Mouse (Mus musculus) myocyte (in vitro differentiated cells): ENCODE measurements at regions not wholly inside any gene's neighbourhood (a gene's known extent, or its start where the extent isn't known, plus 50 kb on each side); places are given as distances from the start of the nearest gene placed in this dataset.

ENCODE experiments used
- E2F4 ChIP-seq: IDR thresholded peaks from one replicate; pipeline ENCODE4 v1.6.1; 2011; ENCODE audit warnings: mild to moderate bottlenecking, control low read depth, moderate library complexity; ENCODE audit not compliant: insufficient read depth
- MAX ChIP-seq: IDR thresholded peaks from one replicate; pipeline ENCODE4 v1.6.1; 2011; ENCODE audit warnings: low read depth, mild to moderate bottlenecking, control low read depth
- MYOD1 ChIP-seq, 3 experiments: IDR thresholded peaks; one replicate each; pipeline ENCODE4 v1.6.1; 2011; ENCODE audit warnings: control low read depth in 2 of 3, low read depth in 2 of 3, mild to moderate bottlenecking in 2 of 3, moderate library complexity in 1 of 3; ENCODE audit not compliant: insufficient read length in 2 of 3, control insufficient read depth in 1 of 3
- MYOG ChIP-seq, 3 experiments: IDR thresholded peaks; one replicate each; pipeline ENCODE4 v1.6.1; 2011; ENCODE audit warnings: control low read depth in 2 of 3, low read depth in 2 of 3, mild to moderate bottlenecking in 2 of 3; ENCODE audit not compliant: insufficient read length in 2 of 3, control insufficient read depth in 1 of 3, insufficient read depth in 1 of 3
- POLR2A ChIP-seq: IDR thresholded peaks from one replicate; pipeline ENCODE4 v1.6.1; 2011; ENCODE audit warnings: low read depth, mild to moderate bottlenecking, control low read depth, moderate library complexity; ENCODE audit not compliant: insufficient read length
- POLR2AphosphoS2 ChIP-seq: IDR thresholded peaks from one replicate; pipeline ENCODE4 v1.6.1; 2011; ENCODE audit warnings: low read depth, control low read depth; ENCODE audit not compliant: insufficient read length
- REST ChIP-seq: IDR thresholded peaks from one replicate; pipeline ENCODE4 v1.6.1; 2011; ENCODE audit warnings: mild to moderate bottlenecking, control low read depth, moderate library complexity; ENCODE audit not compliant: insufficient read depth, insufficient read length
- SRF ChIP-seq: IDR thresholded peaks from one replicate; pipeline ENCODE4 v1.6.1; 2011; ENCODE audit warnings: low read depth; ENCODE audit not compliant: control insufficient read depth, insufficient read length
- TCF12 ChIP-seq: IDR thresholded peaks from one replicate; pipeline ENCODE4 v1.6.1; 2011; ENCODE audit warnings: mild to moderate bottlenecking, control low read depth; ENCODE audit not compliant: poor library complexity, insufficient read depth, severe bottlenecking
- TCF3 ChIP-seq: IDR thresholded peaks from one replicate; pipeline ENCODE4 v1.6.1; 2011; ENCODE audit warnings: low read depth, control low read depth; ENCODE audit not compliant: insufficient read length
- USF1 ChIP-seq: IDR thresholded peaks from one replicate; pipeline ENCODE4 v1.6.1; 2011; ENCODE audit warnings: low read depth, mild to moderate bottlenecking, control low read depth, moderate library complexity

DNA sequence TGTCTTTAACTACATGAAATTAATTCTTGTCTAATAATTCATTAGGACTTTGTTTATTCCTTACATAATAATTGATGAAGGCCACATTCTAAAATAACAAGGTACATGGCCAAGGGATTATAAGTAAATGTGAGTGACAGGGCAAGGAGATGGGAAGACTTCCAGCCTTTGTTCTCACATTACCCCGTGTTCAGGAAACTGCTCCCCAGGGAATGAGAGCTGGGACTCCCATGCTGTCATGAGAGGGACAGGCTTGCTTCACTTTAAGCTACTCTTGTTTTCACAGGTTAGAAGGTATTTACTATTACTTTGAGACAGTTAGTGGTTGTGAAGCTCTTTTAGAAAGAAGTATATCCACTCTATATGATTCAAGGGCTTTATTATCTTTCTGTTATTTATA is 55.8 kb upstream of the Ptger4 start:
- TF ChIP-seq POLR2A (no peak), MAX (no peak), TCF12 (no peak), SRF (no peak), POLR2AphosphoS2 (no peak), USF1 (no peak), REST (no peak), MYOD1 (IDR thresholded peaks at IDR 0.05; ENCODE audit: control insufficient read depth in 1 of 3, insufficient read length in 2 of 3, low read depth in 2 of 3) (no peak), TCF3 (no peak), E2F4 (no peak), MYOG (IDR thresholded peaks at IDR 0.05; ENCODE audit: control insufficient read depth in 1 of 3, insufficient read depth in 1 of 3, insufficient read length in 2 of 3, low read depth in 2 of 3) (no peak)
